In genomic region chr2:116972614-116972985, GRCm38 (mm10) we compare ENCODE assay signal across 8 mouse cellular contexts.
DNase-seq lines count a peak whose midpoint lies in the region; ATAC-seq lines count a peak whose summit lies in the region.

No protein-coding gene starts in this region.

- peaks cover 49% of the 10 kb centered on the region for H3K4me1 ChIP-seq in embryonic facial prominence, embryonic 14.5 days (ENCODE audit: control insufficient read depth, insufficient read depth, low read length)
- peaks cover 56% of the 10 kb centered on the region for H3K4me1 ChIP-seq in hindbrain, embryonic 13.5 days (replicated peaks)
- H3K4me1 ChIP-seq in megakaryocyte, embryonic 14.5 days, result peaks cover 79% of the 10 kb centered on the region

- DNase-seq in right cerebral cortex, postnatal 10 days (ENCODE audit: low spot score in 2 of 2), result peak; percentile 44 to 67
- no peak for DNase-seq in right cerebral cortex, postnatal 4 days
- DNase-seq in embryonic facial prominence, embryonic 14.5 days (ENCODE audit: low spot score), result peak; percentile 92
- DNase-seq in thymus, postnatal 25 days, result peak; percentile 21
- no peak for DNase-seq in adrenal gland, postnatal 4 days (ENCODE audit: low spot score in 2 of 2)
- DNase-seq in testis, postnatal 14 days (ENCODE audit: low spot score), result no peak

- no peaks in the 10 kb centered on the region for H3K9me3 ChIP-seq in embryonic facial prominence, embryonic 14.5 days (ENCODE audit: control insufficient read depth, low read length)
- no peaks in the 10 kb centered on the region for H3K9me3 ChIP-seq in hindbrain, embryonic 13.5 days
- no peaks in the 10 kb centered on the region for H3K9me3 ChIP-seq in megakaryocyte, embryonic 14.5 days

- WGBS in embryonic facial prominence, embryonic 14.5 days, result 2% methylated on average over 6 of the region's 6 CpGs
- 3% methylated on average over 6 of the region's 6 CpGs for WGBS in hindbrain, embryonic 13.5 days

- no peaks in the 10 kb centered on the region for H3K36me3 ChIP-seq in embryonic facial prominence, embryonic 14.5 days (ENCODE audit: control insufficient read depth, insufficient read depth, low read length)
- H3K36me3 ChIP-seq in hindbrain, embryonic 13.5 days, result no peaks in the 10 kb centered on the region
- no peaks in the 10 kb centered on the region for H3K36me3 ChIP-seq in megakaryocyte, embryonic 14.5 days (replicated peaks; ENCODE audit: low read length)

- H3K9ac ChIP-seq in embryonic facial prominence, embryonic 14.5 days (ENCODE audit: low read depth, low read length), result no peak overlapping the region; the same call in none of the 2 replicates
- H3K9ac ChIP-seq in hindbrain, embryonic 13.5 days, result no peak overlapping the region

- peak overlapping the region; percentile 28 for H3K4me2 ChIP-seq in embryonic facial prominence, embryonic 14.5 days (ENCODE audit: low read depth, low read length)
- H3K4me2 ChIP-seq in hindbrain, embryonic 13.5 days, result peak overlapping the region; percentile 40

- ATAC-seq in embryonic facial prominence, embryonic 14.5 days (ENCODE audit: low read depth), result peak; percentile 48
- ATAC-seq in hindbrain, embryonic 13.5 days (ENCODE audit: low FRiP score), result no peak

- peak overlapping the region; percentile 66 for H3K27ac ChIP-seq in embryonic facial prominence, embryonic 14.5 days (replicated peaks; ENCODE audit: low read depth, low read length)
- H3K27ac ChIP-seq in hindbrain, embryonic 13.5 days, result peak overlapping the region; percentile 75

- peak overlapping the region; percentile 0; the same call in 1 of the 2 replicates for H3K4me3 ChIP-seq in embryonic facial prominence, embryonic 14.5 days (ENCODE audit: low read depth, low read length)
- no peak overlapping the region for H3K4me3 ChIP-seq in hindbrain, embryonic 13.5 days
- H3K4me3 ChIP-seq in megakaryocyte, embryonic 14.5 days (replicated peaks), result peak overlapping the region; percentile 89

- no peaks in the 10 kb centered on the region for H3K27me3 ChIP-seq in embryonic facial prominence, embryonic 14.5 days (replicated peaks; ENCODE audit: control insufficient read depth, insufficient read depth, low read length)
- peaks cover 9% of the 10 kb centered on the region; the same call in 1 of the 2 replicates for H3K27me3 ChIP-seq in hindbrain, embryonic 13.5 days
- H3K27me3 ChIP-seq in megakaryocyte, embryonic 14.5 days (replicated peaks), result no peaks in the 10 kb centered on the region

Comparison
In these comparisons a context has a peak if more than half of its experiments do, and no peak if none do; other contexts are left out.
1. DNase-seq: peak in right cerebral cortex, postnatal 10 days (2 of 2), embryonic facial prominence, embryonic 14.5 days (single experiment) and thymus, postnatal 25 days (single experiment); none in right cerebral cortex, postnatal 4 days (single experiment), adrenal gland, postnatal 4 days (0 of 2) and testis, postnatal 14 days (single experiment).